Mouse (Mus musculus): ENCODE measurements at regions not wholly inside any gene's neighbourhood (a gene's known extent, or its start where the extent isn't known, plus 50 kb on each side); places are given as distances from the start of the nearest gene placed in this dataset.

GRCm38 (mm10) chr2:166271373-166272189, 116.1 kb upstream of the Sulf2 start:
- no peak for DNase-seq (ENCODE audit: low spot score)

DNA sequence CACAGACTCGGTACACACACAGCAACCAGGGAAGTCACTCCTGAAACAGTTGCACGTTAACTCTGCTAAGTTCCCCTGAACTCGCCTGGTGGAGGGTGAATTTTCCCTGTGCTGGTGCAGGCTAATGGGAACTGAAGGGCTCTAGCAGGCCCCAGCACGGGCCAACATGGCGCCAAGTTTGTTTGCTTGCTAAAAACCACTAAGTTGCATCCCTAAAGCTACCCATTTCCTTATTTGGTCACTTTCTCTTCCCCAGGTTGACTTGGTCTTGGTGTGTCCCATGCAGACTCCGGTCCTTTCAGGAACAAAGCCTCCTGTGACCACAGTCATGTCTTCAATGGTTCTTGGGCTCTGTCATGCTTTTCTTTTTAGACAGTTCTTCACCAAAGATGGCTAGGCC, 114.5 kb upstream of the Sulf2 start:
- no peak for DNase-seq (ENCODE audit: low spot score)

DNA sequence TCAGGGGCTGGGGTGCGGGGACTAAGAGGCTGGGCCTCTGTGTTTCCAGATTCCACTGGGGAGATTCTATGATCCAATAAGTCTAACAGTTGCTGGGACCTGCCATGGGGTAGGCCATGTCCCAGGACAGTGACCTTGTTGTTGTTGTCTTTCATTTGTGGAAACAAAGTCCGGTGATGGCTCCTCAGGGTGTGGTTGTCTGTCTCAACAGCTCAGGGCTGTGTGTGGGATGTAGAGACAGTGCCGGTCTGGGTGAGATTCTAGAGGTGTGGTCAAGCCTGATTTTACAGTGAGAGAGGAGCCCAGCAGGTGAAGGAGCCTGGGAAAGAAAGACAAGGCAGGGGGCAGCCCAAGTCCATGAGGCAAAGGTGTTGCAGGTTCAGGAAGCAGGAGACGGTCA, 111.5 kb upstream of the Sulf2 start:
- DNase-seq (ENCODE audit: low spot score): no peak

- no peak for DNase-seq (ENCODE audit: low spot score)
Observed at GRCm38 (mm10) chr2:166266507-166266906, 111.0 kb upstream of the Sulf2 start.

DNA sequence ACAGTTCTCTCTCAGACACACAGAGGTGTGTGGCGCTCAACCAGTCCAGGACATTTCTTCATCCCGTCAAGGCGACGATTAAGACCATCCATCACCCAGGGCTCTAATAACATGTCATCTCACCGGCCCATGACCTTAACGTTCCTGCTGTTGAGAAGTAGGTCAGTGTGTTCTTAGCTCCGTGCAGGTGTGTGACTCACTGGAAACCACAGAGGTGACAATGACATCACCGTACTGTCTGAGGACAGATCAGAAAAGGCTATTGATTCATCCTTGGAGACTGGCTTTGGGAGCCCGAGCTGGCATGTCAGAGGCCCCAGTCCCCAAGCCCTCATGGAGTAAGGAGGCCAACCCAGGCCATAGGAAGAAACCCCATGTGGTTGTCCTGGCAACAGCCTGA, 109.3 kb upstream of the Sulf2 start:
- DNase-seq (ENCODE audit: low spot score): no peak

DNA sequence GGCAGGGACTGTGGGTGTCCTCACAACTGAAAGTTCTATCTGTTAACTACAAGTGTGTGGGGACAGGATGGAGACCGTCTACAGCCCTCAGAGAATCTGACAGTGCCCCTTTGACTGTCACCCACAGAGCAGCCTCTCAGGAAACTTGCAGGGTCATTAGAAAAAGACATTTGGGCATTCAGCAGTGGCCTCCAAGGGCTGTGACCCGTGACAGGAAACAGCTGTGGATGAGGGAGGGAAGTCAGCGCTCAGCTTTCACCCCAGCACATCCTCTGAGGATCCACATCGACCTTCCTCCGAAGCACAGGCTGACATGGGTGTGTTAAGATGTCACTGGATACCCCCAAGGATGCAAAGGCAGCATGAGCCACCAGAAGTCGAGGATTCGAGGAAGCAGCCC, 106.3 kb upstream of the Sulf2 start:
- peak; percentile 73 for DNase-seq (ENCODE audit: low spot score)

DNA sequence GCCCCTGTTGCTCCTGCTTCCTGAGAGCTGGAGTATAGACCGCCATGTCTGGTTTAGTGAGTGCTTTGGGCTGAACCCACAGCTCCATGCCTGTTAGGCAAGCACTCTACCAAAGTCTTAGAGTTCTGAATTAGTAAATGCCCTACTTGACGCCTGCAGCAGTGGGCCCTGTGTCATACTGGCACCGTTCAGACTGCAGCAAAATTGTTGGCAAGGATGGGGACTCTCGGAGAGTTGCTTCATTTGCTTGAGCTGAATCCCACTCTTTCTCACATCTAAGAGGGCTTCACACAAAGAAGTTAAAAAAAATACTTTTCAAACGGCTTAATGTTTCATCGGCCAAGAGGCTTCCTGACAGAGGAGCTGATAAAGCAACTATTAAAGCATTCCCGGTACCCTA, 105.6 kb upstream of the Sulf2 start:
- DNase-seq (ENCODE audit: low spot score): no peak

- DNase-seq (ENCODE audit: low spot score): peak; percentile 42
Observed at GRCm38 (mm10) chr2:166258771-166259180, 103.3 kb upstream of the Sulf2 start.

DNA sequence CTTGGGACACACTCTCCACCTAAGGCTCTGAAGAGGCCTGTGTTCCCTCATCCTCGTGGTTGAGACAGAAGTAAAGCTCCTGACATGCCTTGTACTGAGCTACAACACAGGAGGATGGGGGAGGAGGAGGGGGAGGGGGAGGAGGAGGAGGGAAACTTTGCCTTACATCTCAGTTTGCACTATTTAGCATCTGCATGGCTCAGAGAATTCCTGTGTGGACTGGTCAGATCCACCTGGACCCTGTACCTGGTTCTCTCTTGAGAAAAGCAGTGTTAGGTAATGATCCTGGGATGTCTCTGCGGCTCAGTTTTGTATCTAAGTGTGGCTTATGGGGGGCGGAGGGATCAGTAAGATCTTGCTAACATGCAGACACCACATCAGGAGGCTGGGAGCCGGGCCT, 102.2 kb upstream of the Sulf2 start:
- no peak for DNase-seq (ENCODE audit: low spot score)

- peak; percentile 3 for DNase-seq (ENCODE audit: low spot score)
Observed at GRCm38 (mm10) chr2:166256193-166256592, 100.7 kb upstream of the Sulf2 start.

- DNase-seq (ENCODE audit: low spot score): peak; percentile 50
Observed at GRCm38 (mm10) chr2:166254581-166254980, 99.1 kb upstream of the Sulf2 start.

- DNase-seq (ENCODE audit: low spot score): no peak
Observed at GRCm38 (mm10) chr2:166252107-166252506, 96.6 kb upstream of the Sulf2 start.

GRCm38 (mm10) chr2:166251421-166251820, 96.0 kb upstream of the Sulf2 start:
- peak; percentile 58 for DNase-seq (ENCODE audit: low spot score)

- DNase-seq (ENCODE audit: low spot score): no peak
Observed at GRCm38 (mm10) chr2:166250571-166250970, 95.1 kb upstream of the Sulf2 start.

- peak; percentile 56 for DNase-seq (ENCODE audit: low spot score)
Observed at GRCm38 (mm10) chr2:166249338-166249950, 94.0 kb upstream of the Sulf2 start.

DNA sequence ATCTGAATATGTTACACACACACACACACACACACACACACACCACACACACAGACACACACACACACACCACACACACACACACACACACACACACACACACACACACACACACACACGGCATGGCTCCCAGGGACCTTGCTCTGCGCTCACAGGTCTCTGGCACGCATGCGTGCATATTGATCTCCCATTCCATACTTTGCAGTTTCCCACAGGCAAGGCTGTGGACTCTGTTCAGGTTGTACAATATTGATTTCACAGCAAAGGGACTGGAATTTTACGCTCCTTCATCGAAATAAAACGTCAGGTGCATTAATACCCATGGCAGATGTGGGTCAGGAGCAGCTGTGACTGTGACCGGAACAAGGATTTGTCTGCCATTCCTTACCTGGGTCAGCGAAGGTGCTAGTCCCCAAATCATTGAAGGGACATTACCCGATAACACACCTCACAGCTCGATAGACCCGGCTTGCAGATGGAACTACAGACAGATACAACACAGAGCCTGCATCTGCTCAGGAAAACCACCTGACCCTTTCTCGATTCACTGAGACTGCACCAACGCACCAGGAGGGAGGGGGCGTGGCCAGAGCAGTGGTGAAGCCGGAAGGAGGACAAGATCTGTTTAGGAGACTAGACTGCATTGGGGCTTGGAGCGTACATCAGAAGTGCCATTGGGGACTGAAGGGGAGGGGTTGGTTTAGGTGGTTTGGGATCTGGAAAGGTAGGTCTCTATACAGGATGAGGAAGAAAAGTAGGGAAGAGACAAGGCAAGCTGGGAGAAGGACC, 91.1 kb upstream of the Sulf2 start:
- no peak for DNase-seq (ENCODE audit: low spot score)

DNA sequence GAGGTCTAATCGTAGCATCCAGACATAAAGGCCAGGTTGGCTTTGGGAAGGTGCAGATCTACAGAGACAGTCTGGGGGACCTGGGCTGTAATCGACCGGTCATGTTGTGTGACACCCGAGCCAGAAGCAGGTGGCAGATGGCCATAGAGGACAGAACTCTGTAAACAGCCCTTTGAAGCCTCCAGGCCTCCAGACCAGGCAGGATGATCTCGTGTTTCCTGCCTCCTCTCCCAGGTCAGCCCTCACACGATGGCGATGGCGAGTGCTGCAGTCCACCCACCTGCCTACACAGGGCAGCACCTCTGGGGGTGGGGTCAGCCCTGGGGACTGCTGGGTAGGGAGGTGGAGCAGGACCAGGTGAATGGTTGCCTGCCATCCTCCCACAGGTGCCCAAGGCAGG, 89.8 kb upstream of the Sulf2 start:
- no peak for DNase-seq (ENCODE audit: low spot score)

DNA sequence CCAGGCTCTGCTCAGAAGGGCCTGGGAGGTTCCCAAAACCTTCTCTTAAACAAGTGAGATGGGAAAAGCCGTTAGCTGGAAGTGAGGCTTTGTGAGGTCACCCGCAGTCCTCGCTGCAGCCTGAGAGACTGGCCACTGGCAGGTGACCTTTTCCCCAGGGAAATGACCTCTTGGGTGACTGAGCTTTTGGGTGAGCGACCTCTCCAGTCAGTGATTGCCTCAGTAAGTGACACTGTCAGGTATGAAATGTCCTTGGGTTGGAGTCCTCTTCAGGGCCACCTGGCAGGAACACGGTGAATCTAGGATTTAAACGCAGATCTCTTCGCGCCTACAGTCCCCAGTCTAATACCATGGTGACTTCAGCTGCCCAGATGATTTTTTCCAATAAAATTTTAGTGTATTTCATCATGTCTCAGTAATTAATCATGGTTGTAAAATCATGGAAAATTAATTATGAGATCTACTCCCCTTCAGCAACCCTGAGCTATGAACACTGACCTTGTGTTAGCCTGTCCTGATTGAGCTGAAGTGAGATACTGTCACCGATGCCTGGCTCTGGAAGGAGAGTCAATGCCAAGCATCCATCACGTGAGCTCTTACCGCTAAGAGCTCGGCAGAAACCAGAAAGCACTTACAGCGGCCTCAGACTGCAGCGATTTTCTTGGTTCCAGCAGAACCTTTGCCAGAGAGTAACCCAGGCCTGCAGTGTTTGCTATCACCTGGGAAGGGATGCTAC, 87.5 kb upstream of the Sulf2 start:
- no peak for DNase-seq (ENCODE audit: low spot score)

- DNase-seq (ENCODE audit: low spot score): no peak
Observed at GRCm38 (mm10) chr2:166241310-166241709, 85.8 kb upstream of the Sulf2 start.

GRCm38 (mm10) chr2:166240056-166240455, 84.6 kb upstream of the Sulf2 start:
- DNase-seq (ENCODE audit: low spot score): no peak

DNA sequence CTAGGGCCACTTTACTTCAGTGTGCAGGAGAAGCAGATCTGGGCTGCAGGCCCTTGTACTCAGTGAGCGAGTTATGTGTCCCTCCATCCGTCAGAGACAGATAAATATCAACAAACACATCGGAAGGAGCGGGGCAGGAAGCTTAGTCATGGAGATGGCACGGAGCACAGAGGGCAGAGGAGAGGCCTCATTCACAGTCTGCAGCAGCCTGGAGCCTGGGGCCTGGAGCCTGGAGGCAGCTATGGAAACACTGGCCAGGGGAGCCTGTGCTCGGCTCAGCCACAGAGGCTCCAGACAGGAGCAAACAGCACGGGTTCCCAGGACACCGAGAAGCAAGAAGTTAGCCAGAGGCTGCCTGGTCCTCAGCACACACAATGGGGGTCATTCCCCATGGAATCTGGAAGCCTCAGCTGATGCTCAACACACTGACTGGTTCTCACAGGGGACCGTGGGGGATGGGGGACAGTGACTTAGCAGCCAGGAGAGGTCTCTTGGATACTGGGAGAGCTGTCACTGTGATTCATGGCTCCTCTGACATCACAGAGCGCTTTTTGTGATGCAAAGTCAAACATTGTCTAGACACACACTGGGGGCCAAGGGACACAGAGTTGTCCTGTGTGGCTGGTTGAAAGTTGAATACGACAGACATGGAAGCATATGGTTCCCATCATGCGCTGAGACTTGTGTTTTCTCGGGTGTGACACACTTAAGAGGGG, 82.2 kb upstream of the Sulf2 start:
- peak; percentile 87 for DNase-seq (ENCODE audit: low spot score)

GRCm38 (mm10) chr2:166236102-166236501, 80.6 kb upstream of the Sulf2 start:
- no peak for DNase-seq (ENCODE audit: low spot score)
